Mouse (Mus musculus) midbrain, embryonic 14.5 days (tissue): ENCODE measurements at regions not wholly inside any gene's neighbourhood (a gene's known extent, or its start where the extent isn't known, plus 50 kb on each side); places are given as distances from the start of the nearest gene placed in this dataset.

Experiments used
- ATAC-seq: fragments of 200-750 bp; cut with Nextera tagmentation; 2 replicates; pipeline ENCODE4 v1.8.0; 2017; ENCODE audit warnings: moderate number of reproducible peaks, moderate library complexity; ENCODE audit not compliant: low FRiP score, low TSS enrichment
- DNase-seq: peaks from one replicate; pipeline ENCODE4 v3.0.0-alpha.2; 2015
- H3K27ac ChIP-seq: fragments of 300-500 bp; sonication (generic); replicated peaks from 2 replicates; pipeline ENCODE4 v1.5.1; 2014; ENCODE audit warnings: mild to moderate bottlenecking, low read depth, low read length, moderate library complexity
- H3K27me3 ChIP-seq: fragments of 300-500 bp; sonication (generic); 2 replicates; pipeline ENCODE4 v1.6.1; 2014; ENCODE audit warnings: low read length, control low read depth, mixed read lengths; ENCODE audit not compliant: control insufficient read depth, insufficient read depth
- H3K36me3 ChIP-seq: fragments of 300-500 bp; sonication (generic); 2 replicates; pipeline ENCODE4 v1.6.1; 2014; ENCODE audit warnings: low read length, control low read depth; ENCODE audit not compliant: control insufficient read depth, insufficient read depth
- H3K4me1 ChIP-seq: fragments of 300-500 bp; sonication (generic); 2 replicates; pipeline ENCODE4 v1.6.1; 2014; ENCODE audit warnings: mild to moderate bottlenecking, antibody characterized with exemption, low read length, control low read depth; ENCODE audit not compliant: control insufficient read depth, insufficient read depth
- H3K4me2 ChIP-seq: fragments of 300-500 bp; sonication (generic); 2 replicates; pipeline ENCODE4 v1.6.1; 2014; ENCODE audit warnings: mild to moderate bottlenecking, low read length, moderate library complexity
- H3K4me3 ChIP-seq: fragments of 300-500 bp; sonication (generic); replicated peaks from 2 replicates; pipeline ENCODE4 v1.5.1; 2014; ENCODE audit warnings: low read depth, low read length
- H3K9ac ChIP-seq: fragments of 300-500 bp; sonication (generic); replicated peaks from 2 replicates; pipeline ENCODE4 v1.6.1; 2014; ENCODE audit warnings: mild to moderate bottlenecking, low read length, moderate library complexity
- H3K9me3 ChIP-seq: fragments of 300-500 bp; sonication (generic); 2 replicates; pipeline ENCODE4 v1.6.1; 2016; ENCODE audit warnings: low read length, control low read depth, mixed read lengths; ENCODE audit not compliant: control insufficient read depth
- WGBS: fragments of 180-500 bp; shearing (Covaris S2); extraction: QIAGEN DNeasy Blood & Tissue Kit; methylation state at CpG from one replicate; pipeline ENCODE4 v1.1.7; 2014; 5-methylcytosine and 5-hydroxymethylcytosine counted together

DNA sequence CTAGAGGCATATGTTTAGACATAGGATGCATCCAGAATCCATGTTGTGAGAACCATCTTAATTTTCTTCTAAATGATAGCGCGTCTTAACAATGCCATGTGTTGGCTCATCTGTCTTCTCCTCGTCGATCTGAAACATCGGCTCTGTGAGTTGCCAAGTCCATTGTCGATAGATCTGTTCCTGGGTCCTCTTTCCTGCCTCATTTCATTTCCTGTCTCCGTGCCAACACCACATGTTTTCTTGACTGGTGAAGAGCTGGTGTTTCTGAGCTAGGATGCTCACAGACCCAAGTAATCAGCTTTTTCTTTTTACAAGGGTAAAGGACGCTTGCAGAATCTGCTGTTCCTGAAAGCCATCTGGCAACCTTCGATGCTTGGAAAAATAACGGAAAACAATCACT, 79.5 kb upstream of the 2410004P03Rik start:
- Histone ChIP-seq H3K27ac (no peak overlapping the region), H3K9me3 (no peaks in the 10 kb centered on the region), H3K4me2 (no peak overlapping the region), H3K9ac (no peak overlapping the region), H3K4me3 (no peak overlapping the region), H3K4me1 (peaks cover 3% of the 10 kb centered on the region; the same call in 1 of the 2 replicates), H3K27me3 (no peaks in the 10 kb centered on the region), H3K36me3 (no peaks in the 10 kb centered on the region)
- DNase-seq (no peak), ATAC-seq (no peak)
- 74% methylated on average over 10 of the region's 10 CpGs for WGBS

DNA sequence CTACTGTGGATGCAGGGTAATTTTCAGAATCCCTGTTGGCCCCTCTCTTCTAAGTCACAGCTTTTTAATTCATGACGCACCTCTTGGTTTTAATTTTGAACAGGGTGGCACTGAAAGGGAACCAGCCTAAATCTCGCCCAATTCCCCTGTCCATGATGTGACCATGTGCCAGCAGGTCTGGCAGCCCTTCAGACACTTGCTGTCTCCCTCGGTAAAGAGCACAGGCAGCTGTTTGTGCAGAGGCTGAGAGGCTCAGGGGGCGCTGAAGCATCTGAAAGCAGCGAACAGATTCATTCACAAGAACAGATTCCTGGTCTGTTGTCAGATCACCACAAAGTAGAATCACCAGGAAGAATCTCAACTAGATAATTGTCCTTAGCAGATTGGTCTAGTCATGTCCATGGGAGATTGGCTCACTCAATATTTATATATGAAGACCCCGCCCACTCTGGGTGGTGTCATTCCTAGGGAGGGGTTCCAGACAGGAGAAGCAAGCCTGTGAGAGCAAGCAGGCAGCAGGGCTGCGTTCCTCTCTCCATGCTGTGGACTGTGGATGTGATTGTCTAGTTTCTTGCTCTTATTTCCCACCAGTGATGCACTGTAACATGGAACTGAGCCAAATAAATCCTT, 78.3 kb upstream of the 2410004P03Rik start:
- no peak overlapping the region for H3K4me2 ChIP-seq
- no peaks in the 10 kb centered on the region for H3K9me3 ChIP-seq
- H3K4me3 ChIP-seq = no peak overlapping the region
- peak; percentile 57 for DNase-seq
- no peak; the same call in 1 of the 2 replicates for ATAC-seq
- no peak overlapping the region for H3K9ac ChIP-seq
- H3K27me3 ChIP-seq = no peaks in the 10 kb centered on the region
- 50% methylated on average over 7 of the region's 7 CpGs for WGBS
- H3K36me3 ChIP-seq = no peaks in the 10 kb centered on the region
- peak overlapping the region; percentile 45; the same call in 1 of the 2 replicates for H3K27ac ChIP-seq
- peaks cover 3% of the 10 kb centered on the region; the same call in 1 of the 2 replicates for H3K4me1 ChIP-seq

- no peaks in the 10 kb centered on the region for H3K9me3 ChIP-seq
- H3K27me3 ChIP-seq = no peaks in the 10 kb centered on the region
- ATAC-seq (no peak), DNase-seq (no peak)
- H3K9ac ChIP-seq = no peak overlapping the region
- 35% methylated on average over 3 of the region's 3 CpGs for WGBS
- peaks cover 3% of the 10 kb centered on the region; the same call in 1 of the 2 replicates for H3K4me1 ChIP-seq
- H3K4me2 ChIP-seq = no peak overlapping the region
- H3K27ac ChIP-seq = no peak overlapping the region
- H3K4me3 ChIP-seq = no peak overlapping the region
- no peaks in the 10 kb centered on the region for H3K36me3 ChIP-seq
Measured at GRCm38 (mm10) chr12:17087388-17087787, 75.9 kb upstream of the 2410004P03Rik start.

GRCm38 (mm10) chr12:17085209-17085574, 73.7 kb upstream of the 2410004P03Rik start:
- 73% methylated on average over 5 of the region's 5 CpGs for WGBS

GRCm38 (mm10) chr12:17084499-17085208, 73.1 kb upstream of the 2410004P03Rik start:
- Histone ChIP-seq H3K4me1 (peaks cover under 1% of the 10 kb centered on the region; the same call in 1 of the 2 replicates), H3K27me3 (no peaks in the 10 kb centered on the region), H3K9me3 (no peaks in the 10 kb centered on the region), H3K4me2 (no peak overlapping the region), H3K36me3 (no peaks in the 10 kb centered on the region), H3K27ac (no peak overlapping the region), H3K9ac (no peak overlapping the region), H3K4me3 (no peak overlapping the region)
- DNase-seq (no peak), ATAC-seq (no peak)
- 80% methylated on average over 9 of the region's 9 CpGs for WGBS

More at GRCm38 (mm10) chr12:17085209-17085574, 73.7 kb upstream of the 2410004P03Rik start:
- no peaks in the 10 kb centered on the region for H3K27me3 ChIP-seq
- H3K9me3 ChIP-seq = no peaks in the 10 kb centered on the region
- ATAC-seq (no peak), DNase-seq (no peak)
- no peaks in the 10 kb centered on the region for H3K36me3 ChIP-seq
- no peak overlapping the region for H3K9ac ChIP-seq
- H3K4me3 ChIP-seq = no peak overlapping the region
- no peak overlapping the region for H3K4me2 ChIP-seq
- no peak overlapping the region for H3K27ac ChIP-seq
- peaks cover 3% of the 10 kb centered on the region; the same call in 1 of the 2 replicates for H3K4me1 ChIP-seq

DNA sequence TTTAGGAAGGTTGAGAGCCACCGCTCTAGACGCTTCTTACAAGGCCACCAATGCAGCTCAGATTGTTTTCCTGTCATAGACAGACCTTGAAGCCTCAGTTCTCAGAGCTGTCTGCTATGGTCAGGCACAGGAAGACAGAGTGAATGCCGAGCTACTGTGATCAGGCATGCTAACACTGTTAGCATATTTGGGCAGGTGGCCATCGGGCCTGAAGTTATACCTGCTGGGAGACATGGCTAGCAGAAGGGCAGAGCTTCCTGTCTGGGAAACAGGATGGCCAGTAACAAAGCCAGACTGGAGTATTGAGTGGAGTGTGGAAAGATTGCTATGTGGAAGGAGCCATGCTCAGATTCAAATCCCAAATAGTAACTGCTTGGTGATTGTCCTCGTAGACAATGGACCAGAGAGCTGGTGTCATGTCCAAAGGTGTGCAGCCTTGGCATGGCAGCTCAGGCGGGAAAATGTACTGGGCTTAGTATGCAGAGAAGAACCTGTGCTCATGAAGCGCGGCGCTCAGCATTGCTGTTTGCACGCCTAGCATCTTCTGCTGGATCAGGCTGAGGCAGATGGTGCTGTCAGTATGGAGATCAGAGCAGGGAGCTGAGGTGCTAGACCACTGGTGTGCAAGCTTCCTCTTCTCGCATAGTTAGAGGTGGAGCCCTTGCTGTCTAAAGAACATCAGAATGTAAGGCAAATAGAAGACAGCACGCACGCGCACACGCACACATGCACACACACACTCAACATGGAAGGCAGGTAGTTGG, 60.3 kb upstream of the 2410004P03Rik start:
- ATAC-seq (no peak), DNase-seq (no peak)
- no peak overlapping the region for H3K27ac ChIP-seq
- no peak overlapping the region for H3K4me2 ChIP-seq
- 0 out of 2 replicates have a peak, but pooled peaks cover 3% of the 10 kb centered on the region for H3K4me1 ChIP-seq
- H3K27me3 ChIP-seq = no peaks in the 10 kb centered on the region
- H3K4me3 ChIP-seq = no peak overlapping the region
- no peaks in the 10 kb centered on the region for H3K9me3 ChIP-seq
- WGBS = 91% methylated on average over 15 of the region's 15 CpGs
- H3K9ac ChIP-seq = no peak overlapping the region
- no peaks in the 10 kb centered on the region for H3K36me3 ChIP-seq

DNA sequence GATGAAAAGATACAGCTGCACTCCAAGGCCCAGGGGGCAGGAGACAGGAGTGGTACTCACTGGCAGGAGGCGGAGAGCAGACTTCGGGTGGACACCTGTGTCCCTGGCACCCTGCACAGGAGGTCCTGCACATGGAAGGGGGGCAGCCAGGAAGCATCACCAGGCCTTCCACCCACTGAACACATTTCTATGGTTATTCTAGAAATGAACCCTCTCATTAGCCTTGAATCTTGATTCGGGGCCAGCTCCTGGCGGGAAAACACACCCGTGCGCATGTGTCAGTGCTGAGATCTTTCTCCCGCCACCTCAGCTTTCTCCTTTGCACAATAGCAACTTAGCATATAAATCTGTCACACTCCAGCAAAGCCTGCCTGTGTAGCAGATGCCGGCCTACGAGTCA, 58.3 kb upstream of the 2410004P03Rik start:
- Histone ChIP-seq H3K9ac (no peak overlapping the region), H3K4me2 (no peak overlapping the region), H3K4me3 (no peak overlapping the region), H3K9me3 (no peaks in the 10 kb centered on the region), H3K27ac (no peak overlapping the region), H3K36me3 (no peaks in the 10 kb centered on the region), H3K4me1 (0 out of 2 replicates have a peak, but pooled peaks cover 3% of the 10 kb centered on the region), H3K27me3 (no peaks in the 10 kb centered on the region)
- peak; percentile 20; the same call in 1 of the 2 replicates for ATAC-seq
- DNase-seq = peak; percentile 39
- WGBS = 38% methylated on average over 9 of the region's 9 CpGs

DNA sequence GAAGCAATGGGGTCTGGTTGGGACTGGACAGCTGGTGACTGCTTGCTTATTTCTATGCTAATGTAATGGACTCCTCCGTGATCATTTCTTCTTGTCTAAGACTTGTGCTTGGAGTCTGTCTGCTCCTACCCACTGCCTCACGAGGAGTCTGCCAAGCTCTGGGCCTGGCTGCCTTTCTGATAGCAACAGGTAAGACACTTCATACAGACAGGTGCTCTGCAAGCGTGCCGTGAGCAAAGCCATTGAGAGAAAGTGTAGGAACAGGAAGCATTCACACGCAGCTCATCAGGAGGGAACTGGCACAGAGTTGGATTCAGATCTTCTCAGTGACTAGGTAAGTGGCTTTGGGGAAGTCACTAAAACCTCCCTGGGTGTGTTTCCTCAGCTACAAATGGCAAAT, 57.6 kb upstream of the 2410004P03Rik start:
- Histone ChIP-seq H3K27ac (no peak overlapping the region), H3K27me3 (no peaks in the 10 kb centered on the region), H3K36me3 (no peaks in the 10 kb centered on the region), H3K4me3 (no peak overlapping the region), H3K9ac (no peak overlapping the region), H3K9me3 (no peaks in the 10 kb centered on the region), H3K4me1 (0 out of 2 replicates have a peak, but pooled peaks cover 3% of the 10 kb centered on the region), H3K4me2 (no peak overlapping the region)
- WGBS = 81% methylated on average over 5 of the region's 5 CpGs
- DNase-seq (no peak), ATAC-seq (no peak)
